Mouse (Mus musculus) hindbrain, embryonic 11.5 days (tissue): ENCODE results near the gene Zfp84. TPM values are rescaled to one million over a fixed set of nuclear protein-coding genes. Genes with fewer than 3 reads are reported as not detected.

Experiments used
- ATAC-seq: fragments of 200-750 bp; cut with Nextera tagmentation; 2 replicates; pipeline ENCODE4 v1.8.0; 2017; ENCODE audit warnings: mild to moderate bottlenecking, moderate TSS enrichment, moderate library complexity; ENCODE audit not compliant: low FRiP score
- DNase-seq: peaks from one replicate; pipeline ENCODE4 v3.0.0-alpha.2; 2015; ENCODE audit warnings: low spot score
- H3K27ac ChIP-seq: fragments of 300-500 bp; sonication (generic); 2 replicates; pipeline ENCODE4 v1.5.1; 2014; ENCODE audit warnings: mild to moderate bottlenecking, low read depth, low read length
- H3K27me3 ChIP-seq: fragments of 300-500 bp; sonication (generic); 2 replicates; pipeline ENCODE4 v1.6.1; 2014; ENCODE audit warnings: mild to moderate bottlenecking, low read length, moderate library complexity, mixed read lengths; ENCODE audit not compliant: control insufficient read depth, insufficient read depth
- H3K36me3 ChIP-seq: fragments of 300-500 bp; sonication (generic); 2 replicates; pipeline ENCODE4 v1.6.1; 2014; ENCODE audit warnings: mild to moderate bottlenecking, low read length, moderate library complexity, mixed read lengths; ENCODE audit not compliant: control insufficient read depth, insufficient read depth
- H3K4me1 ChIP-seq: fragments of 300-500 bp; sonication (generic); replicated peaks from 2 replicates; pipeline ENCODE4 v1.6.1; 2014; ENCODE audit warnings: low read length, mixed read lengths; ENCODE audit not compliant: control insufficient read depth, insufficient read depth
- H3K4me2 ChIP-seq: fragments of 300-500 bp; sonication (generic); replicated peaks from 2 replicates; pipeline ENCODE4 v1.6.1; 2014; ENCODE audit warnings: mild to moderate bottlenecking, low read depth, low read length
- H3K4me3 ChIP-seq: fragments of 300-500 bp; sonication (generic); 2 replicates; pipeline ENCODE4 v1.5.1; 2014; ENCODE audit warnings: low read depth, low read length
- H3K9ac ChIP-seq: fragments of 300-500 bp; sonication (generic); 2 replicates; pipeline ENCODE4 v1.6.1; 2014; ENCODE audit warnings: low read depth, low read length
- H3K9me3 ChIP-seq: fragments of 300-500 bp; sonication (generic); 2 replicates; pipeline ENCODE4 v1.6.1; 2016; ENCODE audit warnings: low read length; ENCODE audit not compliant: control insufficient read depth
- WGBS: fragments of 180-500 bp; shearing (Covaris S2); extraction: QIAGEN DNeasy Blood & Tissue Kit; methylation state at CpG from one replicate; pipeline ENCODE4 v1.1.7; 2014; 5-methylcytosine and 5-hydroxymethylcytosine counted together
- polyA plus RNA-seq: library from polyadenylated mRNA; unstranded; fragments of >200 nt; fragmentation: Nextera tagmentation; extraction: Ambion mirVana; gene quantifications from 2 replicates; pipeline ENCODE4 v1.2.1, GENCODE M21; 2014

Zfp84 gene
- polyA plus RNA-seq, 1 experiment from 2014 or later: 17.9 TPM

DNA sequence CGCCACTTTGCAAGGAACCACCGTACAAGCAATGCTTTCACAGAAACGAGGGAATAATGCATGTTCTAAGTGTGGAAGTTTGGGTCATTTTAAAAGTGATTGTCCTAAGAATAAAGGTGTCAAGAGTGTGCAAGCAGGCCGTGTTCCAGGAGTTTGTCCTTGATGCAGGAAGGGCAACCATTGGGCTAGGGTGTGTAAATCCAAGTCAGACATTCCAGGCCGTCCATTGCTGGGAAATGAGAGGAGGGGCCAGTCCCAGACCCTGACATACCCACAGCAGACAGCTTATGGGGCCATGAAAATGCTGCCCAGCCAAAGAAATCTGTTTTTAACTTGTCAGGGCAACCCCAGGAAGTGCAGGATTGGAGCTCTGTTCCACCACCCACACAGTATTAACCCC lies 38.7 kb downstream of the Zfp84 start:
- Histone ChIP-seq H3K9me3 (no peaks in the 10 kb centered on the region), H3K9ac (no peak overlapping the region), H3K4me2 (no peak overlapping the region), H3K4me1 (no peaks in the 10 kb centered on the region), H3K27me3 (no peaks in the 10 kb centered on the region), H3K27ac (no peak overlapping the region), H3K36me3 (no peaks in the 10 kb centered on the region), H3K4me3 (no peak overlapping the region)
- ATAC-seq (no peak), DNase-seq (no peak)
- 88% methylated on average over 5 of the region's 5 CpGs for WGBS

DNA sequence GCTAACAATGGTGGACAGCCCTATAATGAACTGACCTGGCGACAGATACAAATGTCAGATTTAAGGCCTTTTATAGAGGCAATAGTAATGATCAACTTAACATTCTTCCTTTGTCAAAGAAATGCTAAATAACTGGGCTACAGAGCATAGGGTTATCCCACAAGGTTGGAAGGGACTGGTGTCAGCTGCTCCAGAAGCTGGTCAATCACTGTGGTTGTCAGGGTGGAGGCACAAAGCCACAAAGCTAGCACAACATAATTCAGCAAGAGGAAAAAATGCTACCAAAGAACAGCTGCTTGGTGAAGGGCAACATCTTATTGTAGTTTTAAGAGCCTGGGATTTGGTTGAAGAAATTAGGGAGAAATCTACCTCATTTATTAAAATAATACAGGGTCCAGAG lies 43.9 kb downstream of the Zfp84 start:
- H3K27ac ChIP-seq: no peak overlapping the region
- ATAC-seq (no peak), DNase-seq (no peak)
- no peak overlapping the region for H3K9ac ChIP-seq
- no peaks in the 10 kb centered on the region for H3K27me3 ChIP-seq
- H3K4me1 ChIP-seq: no peaks in the 10 kb centered on the region; the same call in 1 of the 2 replicates
- no peaks in the 10 kb centered on the region for H3K36me3 ChIP-seq
- no peaks in the 10 kb centered on the region for H3K9me3 ChIP-seq
- 91% methylated on average over 1 of the region's 1 CpGs for WGBS
- no peak overlapping the region for H3K4me3 ChIP-seq
- no peak overlapping the region for H3K4me2 ChIP-seq

DNA sequence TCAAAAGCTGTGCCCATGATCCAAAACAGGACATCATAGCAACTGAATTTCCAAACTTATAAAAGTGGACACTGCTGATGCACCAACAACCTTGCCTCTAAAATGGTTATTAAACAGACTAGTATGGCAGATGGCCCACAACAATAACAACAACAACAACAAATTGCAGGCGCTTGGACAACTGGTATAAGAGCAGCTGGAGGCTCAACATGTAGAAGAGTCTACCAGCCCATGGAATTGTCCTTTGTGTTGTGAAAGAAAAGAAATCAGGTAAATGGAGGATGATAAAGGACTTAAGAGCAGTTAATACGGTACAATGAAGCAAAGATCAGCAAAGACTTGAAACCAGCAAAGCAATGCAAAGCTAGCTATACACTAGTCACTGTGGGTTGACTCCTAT lies 46.0 kb downstream of the Zfp84 start:
- H3K4me2 ChIP-seq: no peak overlapping the region; the same call in 1 of the 2 replicates
- H3K4me1 ChIP-seq: no peaks in the 10 kb centered on the region; the same call in none of the 2 replicates
- no peak overlapping the region for H3K9ac ChIP-seq
- H3K9me3 ChIP-seq: no peaks in the 10 kb centered on the region
- ATAC-seq (no peak), DNase-seq (no peak)
- no peak overlapping the region for H3K27ac ChIP-seq
- no peak overlapping the region for H3K4me3 ChIP-seq
- no peaks in the 10 kb centered on the region for H3K36me3 ChIP-seq
- H3K27me3 ChIP-seq: no peaks in the 10 kb centered on the region
- 91% methylated on average over 2 of the region's 2 CpGs for WGBS

DNA sequence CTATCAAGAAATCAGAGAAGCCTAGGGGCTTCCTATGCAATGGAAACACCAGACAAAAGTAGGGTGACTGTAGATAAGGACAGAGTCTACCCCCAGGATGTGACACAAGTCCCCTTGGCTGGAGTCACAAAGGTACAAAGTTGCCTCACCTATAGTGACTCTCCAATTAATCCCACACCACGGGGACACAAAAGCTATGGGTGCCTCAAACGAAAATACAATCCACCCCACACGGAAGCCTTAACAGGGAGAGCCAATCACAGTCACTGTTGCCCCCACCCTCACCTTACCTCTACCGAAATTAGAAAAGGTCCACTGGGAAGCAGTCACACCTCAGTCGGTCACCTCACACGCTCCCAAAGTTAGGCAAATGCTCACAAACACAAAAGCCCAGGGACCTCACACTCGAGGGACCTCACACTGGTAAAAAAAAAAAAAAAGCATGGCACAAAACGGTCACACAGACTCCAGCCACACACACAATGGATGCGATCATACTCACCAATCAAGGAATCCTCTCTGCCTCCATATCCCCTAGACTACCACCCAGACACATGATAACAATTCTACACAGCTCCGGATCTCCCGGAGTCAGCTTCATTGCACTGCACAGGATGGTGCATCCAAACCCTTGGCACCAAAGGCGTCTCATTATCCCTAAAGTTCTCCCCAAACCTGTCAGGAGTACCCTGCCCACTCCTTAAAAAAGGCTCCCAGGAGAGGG lies 46.9 kb downstream of the Zfp84 start:
- DNase-seq (peak; percentile 11), ATAC-seq (peak; percentile 57)
- H3K27me3 ChIP-seq: no peaks in the 10 kb centered on the region
- no peaks in the 10 kb centered on the region for H3K36me3 ChIP-seq
- no peaks in the 10 kb centered on the region; the same call in none of the 2 replicates for H3K4me1 ChIP-seq
- WGBS: 6% methylated on average over 12 of the region's 12 CpGs
- H3K9ac ChIP-seq: peak overlapping the region; percentile 83
- peak overlapping the region; percentile 71 for H3K4me2 ChIP-seq
- H3K9me3 ChIP-seq: no peaks in the 10 kb centered on the region
- peak overlapping the region; percentile 32; the same call in 1 of the 2 replicates for H3K27ac ChIP-seq
- H3K4me3 ChIP-seq: peak overlapping the region; percentile 68

DNA sequence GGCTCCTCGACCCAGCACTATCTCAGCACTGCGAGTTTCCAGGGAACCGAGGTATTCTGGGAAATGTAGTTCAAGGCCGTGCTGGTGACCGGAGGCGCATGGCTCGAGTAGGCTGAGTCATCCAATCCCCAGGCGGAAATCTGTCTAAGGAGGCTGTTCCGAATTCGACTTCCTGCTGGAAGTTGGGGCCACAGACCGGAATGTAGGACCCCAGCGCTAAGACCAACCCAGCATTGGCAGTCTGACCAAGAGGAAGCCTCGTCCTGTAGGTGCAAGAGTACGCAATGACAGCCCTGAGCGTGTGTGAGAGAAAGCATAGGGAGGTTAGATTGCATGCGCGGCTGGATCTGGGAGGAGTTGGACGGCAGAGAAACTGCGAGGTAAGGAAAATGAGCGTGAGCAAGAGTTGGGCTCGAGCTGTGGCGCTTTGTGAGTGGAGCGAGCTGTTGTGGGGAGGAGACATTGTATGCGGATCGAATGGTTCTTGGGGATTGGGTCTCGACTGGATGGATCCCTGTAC lies 47.6 kb downstream of the Zfp84 start, which contains the start of gene Zfp790:
Gene Zfp790 (plus strand): TSS at position 205 of the 520 bp plus-strand sequence.
- H3K4me3 ChIP-seq: peak within 1 kb of the TSS; percentile 68
- peak within 1 kb of the TSS; percentile 83 for H3K9ac ChIP-seq
- peak; percentile 92 for DNase-seq
- WGBS: 0% methylated on average over 26 of the region's 26 CpGs
- H3K27ac ChIP-seq: peak within 1 kb of the TSS; percentile 32
- peak; percentile 95 for ATAC-seq
- no peaks in the 10 kb centered on the region for H3K36me3 ChIP-seq
- H3K9me3 ChIP-seq: no peaks in the 10 kb centered on the region
- no peaks in the 10 kb centered on the region for H3K27me3 ChIP-seq
- H3K4me1 ChIP-seq: no peaks in the 10 kb centered on the region; the same call in none of the 2 replicates
- H3K4me2 ChIP-seq: peak within 1 kb of the TSS; percentile 71

DNA sequence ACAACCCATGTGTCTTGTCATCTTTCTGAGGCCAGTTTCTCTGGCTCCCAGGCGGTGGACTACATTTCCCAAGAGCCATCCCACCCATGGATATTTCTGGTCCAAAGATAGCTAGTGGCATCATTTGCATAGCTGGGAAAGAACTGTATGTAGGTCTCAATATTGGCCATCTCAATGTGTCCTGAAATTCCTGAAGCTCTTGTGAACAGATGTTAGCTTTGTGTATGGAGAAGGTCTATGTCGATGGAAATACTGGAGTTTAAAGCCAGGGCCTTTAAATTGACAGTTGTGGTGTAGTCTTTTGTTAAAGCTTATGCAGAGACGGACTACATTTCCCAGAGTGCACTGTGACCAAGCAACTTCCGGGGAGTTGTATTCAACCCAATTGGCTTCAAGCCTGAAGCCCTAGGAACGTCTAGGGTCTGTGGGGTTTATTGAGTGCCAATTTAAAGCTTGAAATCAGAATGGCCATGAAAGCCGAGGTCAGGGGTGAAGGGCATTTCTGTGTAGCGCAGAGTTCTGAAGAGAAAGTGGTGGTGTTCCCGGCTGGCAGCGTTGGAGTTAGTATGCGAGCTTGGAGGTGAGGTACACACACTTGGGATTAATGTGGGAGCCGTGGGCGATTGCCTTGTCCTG lies 50.4 kb downstream of the Zfp84 start:
- Histone ChIP-seq H3K4me1 (no peaks in the 10 kb centered on the region; the same call in none of the 2 replicates), H3K9me3 (no peaks in the 10 kb centered on the region), H3K4me2 (peak overlapping the region; percentile 61), H3K27ac (no peak overlapping the region), H3K9ac (peak overlapping the region; percentile 71), H3K36me3 (no peaks in the 10 kb centered on the region), H3K27me3 (no peaks in the 10 kb centered on the region), H3K4me3 (peak overlapping the region; percentile 54)
- DNase-seq: peak; percentile 90
- 6% methylated on average over 12 of the region's 12 CpGs for WGBS
- ATAC-seq: peak; percentile 79

DNA sequence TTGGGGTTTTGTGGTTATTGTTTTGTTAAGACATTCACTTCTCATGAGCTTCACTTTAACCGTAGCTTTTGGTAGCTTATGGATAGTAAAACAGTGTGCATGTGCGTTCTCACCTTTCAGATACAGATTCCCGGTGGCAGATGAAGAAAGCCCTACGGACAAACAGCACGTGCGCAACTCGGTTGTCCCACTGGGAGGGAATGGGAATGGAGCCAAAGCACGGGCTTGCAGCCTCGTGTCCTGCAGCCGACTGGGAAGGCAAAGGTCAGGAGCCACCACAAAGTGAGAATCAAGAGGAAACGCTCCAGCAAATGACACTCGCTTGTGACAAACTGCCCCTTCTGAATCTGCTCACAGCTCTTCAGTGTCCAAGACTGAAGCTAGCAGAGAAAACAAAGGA lies 59.6 kb downstream of the Zfp84 start:
- no peak overlapping the region for H3K9ac ChIP-seq
- H3K9me3 ChIP-seq: no peaks in the 10 kb centered on the region
- H3K4me3 ChIP-seq: no peak overlapping the region
- ATAC-seq (no peak), DNase-seq (no peak)
- H3K4me2 ChIP-seq: no peak overlapping the region
- H3K27ac ChIP-seq: no peak overlapping the region
- H3K27me3 ChIP-seq: no peaks in the 10 kb centered on the region
- no peaks in the 10 kb centered on the region for H3K4me1 ChIP-seq
- peaks cover 18% of the 10 kb centered on the region for H3K36me3 ChIP-seq
- 96% methylated on average over 12 of the region's 12 CpGs for WGBS
